Mouse (Mus musculus) heart, postnatal 0 days (tissue): ENCODE results near the gene Traf3ip3.

ENCODE experiments used
- CTCF ChIP-seq: IDR thresholded peaks from 2 replicates; pipeline ENCODE4 v1.5.1; 2016; ENCODE audit warnings: antibody characterized with exemption, control low read depth, low read depth
- EP300 ChIP-seq: IDR thresholded peaks from 2 replicates; pipeline ENCODE4 v1.6.1; 2016; ENCODE audit warnings: antibody characterized with exemption, low read depth

DNA sequence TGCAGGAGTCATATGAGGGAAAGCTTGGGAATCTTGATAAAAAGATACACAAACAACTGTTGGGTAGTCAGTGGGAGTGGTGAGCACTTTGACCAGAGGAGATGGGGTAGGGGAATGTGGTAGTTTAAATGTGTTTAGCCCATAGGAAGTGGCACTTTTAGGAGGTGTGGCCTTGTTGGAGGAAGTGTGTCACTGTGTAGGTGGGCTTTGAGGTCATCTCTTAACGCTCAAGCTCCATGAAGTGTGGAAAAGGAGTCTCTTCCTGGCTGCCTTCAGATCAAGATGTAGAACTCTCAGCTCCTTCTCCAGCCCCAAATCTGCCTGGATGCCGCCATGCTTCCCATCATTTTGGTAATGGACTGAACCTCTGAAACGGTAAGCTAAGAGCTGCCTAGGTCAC lies 6.0 kb upstream of the Traf3ip3 start, which contains the start of gene Lamb3:
- TF ChIP-seq EP300 = no peak
- TF ChIP-seq CTCF = no peak
